Mouse (Mus musculus): ENCODE results near the gene Vdac1.

DNA sequence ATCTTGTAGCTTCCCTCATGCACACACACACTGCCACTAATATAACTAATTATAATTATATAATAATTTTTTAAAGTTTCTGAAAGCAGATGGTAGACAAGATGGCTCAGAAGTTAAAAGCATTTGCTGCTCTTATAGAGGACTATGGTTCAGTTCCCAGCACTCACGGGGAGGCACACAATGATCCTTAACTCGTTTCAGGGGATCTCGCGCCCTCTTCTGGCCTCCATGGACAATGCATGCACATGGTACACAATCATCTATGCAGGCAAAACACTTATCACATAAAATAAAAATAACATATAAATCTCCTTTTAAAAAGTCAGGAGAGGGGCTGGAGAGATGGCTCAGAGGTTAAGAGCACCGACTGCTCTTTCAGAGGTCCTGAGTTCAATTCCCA is 6.0 kb upstream of the Vdac1 start:
- TF ChIP-seq CTCF (IDR thresholded peaks at IDR 0.05; ENCODE audit: borderline replicate concordance, control insufficient read depth, extremely low read depth, insufficient read depth, low read length, poor library complexity) (no peak), POLR2A (IDR thresholded peaks at IDR 0.05; ENCODE audit: control insufficient read depth, extremely low read depth, insufficient read depth, low read length, poor library complexity) (no peak)
